Mouse (Mus musculus): ENCODE measurements around the gene Olfr1247. TPM values are rescaled to one million over a fixed set of nuclear protein-coding genes. Genes with fewer than 3 reads are reported as not detected.

The Olfr1247 gene
- polyA plus RNA-seq (2017; shearing (Covaris generic)): not detected

DNA sequence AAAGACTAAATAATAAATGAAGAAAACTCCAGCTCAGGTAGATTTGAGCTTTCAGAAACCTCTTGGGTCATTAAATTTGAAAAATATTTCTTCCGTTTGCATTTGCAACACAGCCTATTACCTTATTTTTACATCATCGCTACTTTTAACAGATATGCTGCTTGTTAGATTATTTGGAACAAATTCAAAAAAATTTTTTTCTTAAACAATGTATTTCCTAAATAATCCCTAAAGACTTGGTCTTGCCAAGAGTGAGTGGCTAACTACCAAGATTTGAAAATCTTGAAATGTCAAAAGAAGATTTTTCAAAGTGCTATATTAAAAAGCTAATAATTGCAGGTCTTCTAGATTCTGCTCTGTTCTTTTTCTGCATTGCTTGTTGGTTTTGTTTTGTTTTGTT, at the start of gene Olfr1247:
Gene Olfr1247 (minus strand): TSS at position 101 of the 400 bp plus-strand sequence.

DNA sequence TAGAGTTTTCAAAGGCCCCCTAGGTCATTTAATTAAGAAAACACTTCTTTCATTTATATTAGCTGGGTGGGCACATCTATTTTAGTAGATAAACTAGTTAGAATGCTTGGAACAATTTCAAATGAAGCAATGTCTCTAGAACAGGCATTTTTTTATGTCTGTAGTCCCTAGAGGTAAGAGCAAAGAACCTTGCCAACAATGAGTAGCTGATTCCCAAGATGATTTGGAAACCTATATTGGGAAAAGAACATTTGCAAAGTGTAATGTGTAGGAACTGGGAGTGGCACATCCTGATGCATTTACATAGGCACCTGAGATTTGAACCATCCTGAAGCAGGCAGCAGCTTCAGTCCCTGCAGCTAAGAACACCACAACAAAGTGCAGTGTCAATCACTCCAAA, 47.4 kb upstream of the Olfr1247 start, which contains the start of gene Olfr1250:
Gene Olfr1250 (minus strand): TSS at position 101 of the 400 bp plus-strand sequence.

DNA sequence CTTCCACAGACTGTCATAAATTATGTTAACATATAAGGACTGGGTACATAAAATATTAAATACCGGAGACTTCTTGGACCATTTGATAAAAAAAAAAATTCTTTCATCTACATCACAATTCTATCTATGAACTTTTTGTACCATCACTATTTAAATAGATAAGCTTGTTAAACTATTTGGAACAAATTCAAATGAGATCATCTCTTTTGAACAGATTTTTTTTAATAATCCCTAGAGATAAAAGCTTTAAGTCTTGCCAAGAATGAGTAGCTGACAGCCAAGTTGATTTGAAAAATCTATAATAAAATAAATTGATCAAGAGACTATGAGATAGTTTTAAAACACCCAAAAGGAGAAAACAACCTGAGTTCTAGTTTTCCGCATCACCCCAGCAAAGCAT, 21.0 kb upstream of the Olfr1247 start, which contains the start of gene Olfr1249:
Gene Olfr1249 (minus strand): TSS at position 101 of the 400 bp plus-strand sequence.

DNA sequence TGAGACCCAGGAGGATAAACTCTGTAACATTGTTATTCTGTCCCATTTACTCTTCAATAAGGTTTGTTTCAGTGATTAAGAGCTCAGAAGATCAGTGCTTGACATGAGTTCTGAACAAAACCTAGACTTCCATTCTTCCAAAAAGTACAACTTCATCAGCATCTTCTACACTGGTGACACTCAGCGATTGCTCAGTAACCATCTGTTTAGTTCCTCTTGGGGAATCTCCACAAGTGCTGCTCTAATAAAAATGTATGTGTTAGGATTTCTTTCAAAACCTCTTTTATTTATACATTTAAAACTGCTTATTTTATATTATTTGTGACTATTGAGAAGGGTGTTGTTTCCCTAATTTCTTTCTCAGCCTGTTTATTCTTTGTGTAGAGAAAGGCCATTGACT, 4.2 kb upstream of the Olfr1247 start, which contains the start of gene Olfr1248:
Gene Olfr1248 (minus strand): TSS at position 101 of the 400 bp plus-strand sequence.

DNA sequence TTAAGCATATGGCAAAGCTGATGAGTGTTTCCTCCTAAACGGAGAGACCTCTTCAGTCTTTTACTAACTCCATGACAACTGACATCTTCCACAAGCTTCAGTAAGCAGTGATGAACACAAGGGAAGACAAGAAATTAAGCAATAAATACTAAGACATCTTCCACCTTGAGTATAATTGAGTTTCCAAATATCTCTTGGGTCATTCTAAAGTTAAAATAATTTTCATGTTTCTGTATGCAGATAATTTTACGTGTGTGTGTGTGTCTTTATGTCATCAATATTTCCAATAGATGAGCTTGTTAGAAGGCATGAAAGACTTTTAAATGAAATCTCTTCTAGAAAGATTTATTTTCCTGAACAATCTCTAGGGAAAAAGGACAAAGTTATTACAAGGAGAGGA, 20.9 kb downstream of the Olfr1247 start, which contains the start of gene Olfr1246:
Gene Olfr1246 (minus strand): TSS at position 101 of the 400 bp plus-strand sequence.

DNA sequence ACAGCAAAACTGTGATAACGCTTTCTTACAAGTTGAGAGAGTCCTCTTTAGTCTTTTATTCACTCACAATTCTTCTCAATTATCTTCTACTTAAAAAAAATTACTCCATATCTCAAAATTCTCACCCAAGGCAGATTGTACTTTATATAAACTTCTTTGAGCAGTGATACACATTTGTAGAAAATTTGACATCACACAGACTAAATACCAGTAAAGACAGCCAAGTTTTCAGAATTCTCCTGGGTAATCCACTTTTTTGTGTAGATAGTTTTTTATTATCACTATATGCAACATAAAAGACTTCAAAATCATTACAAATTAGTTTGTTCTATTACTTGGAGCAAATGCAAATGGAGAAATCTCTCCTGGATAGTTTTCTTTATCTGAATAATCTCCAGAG, 35.6 kb downstream of the Olfr1247 start, which contains the start of gene Olfr1245:
Gene Olfr1245 (minus strand): TSS at position 101 of the 400 bp plus-strand sequence.

Other genes with a start within 250 kb of the Olfr1247 start
- not detected for gene Olfr1234, start 249.3 kb downstream of the Olfr1247 start, polyA plus RNA-seq (2017; shearing (Covaris generic))
- not detected for gene Olfr1238, start 204.5 kb downstream of the Olfr1247 start, polyA plus RNA-seq (2017; shearing (Covaris generic))
- gene Olfr1239, start 193.7 kb downstream of the Olfr1247 start, polyA plus RNA-seq (2017; shearing (Covaris generic)): not detected
- not detected for gene Olfr1240, start 171.1 kb downstream of the Olfr1247 start, polyA plus RNA-seq (2017; shearing (Covaris generic))
- not detected for gene Olfr1241, start 127.0 kb downstream of the Olfr1247 start, polyA plus RNA-seq (2017; shearing (Covaris generic))
- not detected for gene Olfr1242, start 115.8 kb downstream of the Olfr1247 start, polyA plus RNA-seq (2017; shearing (Covaris generic))
- gene Olfr1243, start 82.6 kb downstream of the Olfr1247 start, polyA plus RNA-seq (2017; shearing (Covaris generic)): not detected
- gene Olfr1245, start 35.7 kb downstream of the Olfr1247 start, polyA plus RNA-seq (2017; shearing (Covaris generic)): not detected
- not detected for gene Olfr1246, start 21.0 kb downstream of the Olfr1247 start, polyA plus RNA-seq (2017; shearing (Covaris generic))
- gene Olfr1248, start 4.1 kb upstream of the Olfr1247 start, polyA plus RNA-seq (2017; shearing (Covaris generic)): not detected
- not detected for gene Olfr1249, start 20.9 kb upstream of the Olfr1247 start, polyA plus RNA-seq (2017; shearing (Covaris generic))
- gene Olfr1250, start 47.3 kb upstream of the Olfr1247 start, polyA plus RNA-seq (2017; shearing (Covaris generic)): not detected
- not detected for gene Olfr1251, start 57.8 kb upstream of the Olfr1247 start, polyA plus RNA-seq (2017; shearing (Covaris generic))
- gene Olfr1252, start 110.9 kb upstream of the Olfr1247 start, polyA plus RNA-seq (2017; shearing (Covaris generic)): not detected
- not detected for gene Olfr1253, start 143.0 kb upstream of the Olfr1247 start, polyA plus RNA-seq (2017; shearing (Covaris generic))
- gene Olfr1254, start 179.5 kb upstream of the Olfr1247 start, polyA plus RNA-seq (2017; shearing (Covaris generic)): not detected
- gene Olfr1255, start 197.9 kb upstream of the Olfr1247 start, polyA plus RNA-seq (2017; shearing (Covaris generic)): not detected
- not detected for gene Olfr1256, start 227.4 kb upstream of the Olfr1247 start, polyA plus RNA-seq (2017; shearing (Covaris generic))
- not detected for gene Olfr48, start 234.1 kb upstream of the Olfr1247 start, polyA plus RNA-seq (2017; shearing (Covaris generic))

Data from CD4-positive, CD25-positive, alpha-beta regulatory T cell, adult 9 weeks (primary cell).